Mouse (Mus musculus) intestine, embryonic 14.5 days (tissue): ENCODE data around the gene Plxna1. TPM values are rescaled to one million over a fixed set of nuclear protein-coding genes. Genes with fewer than 3 reads are reported as not detected.
A peak's percentile ranks its signal among the peaks of the same experiment; 100 is the strongest.

ENCODE experiments used
- ATAC-seq: fragments of 200-750 bp; cut with Nextera tagmentation; replicated peaks from 2 replicates; pipeline ENCODE4 v1.8.0; 2017; ENCODE audit warnings: low read depth, moderate number of reproducible peaks, moderate TSS enrichment, moderate library complexity; ENCODE audit not compliant: low FRiP score, low TSS enrichment
- DNase-seq: peaks from one replicate; pipeline ENCODE4 v3.0.0-alpha.2; 2018; ENCODE audit warnings: low spot score
- H3K27ac ChIP-seq: fragments of 300-500 bp; sonication (generic); 2 replicates; pipeline ENCODE4 v1.5.1; 2014; ENCODE audit warnings: low read depth, mild to moderate bottlenecking, control low read depth
- H3K27me3 ChIP-seq: fragments of 300-500 bp; sonication (generic); replicated peaks from 2 replicates; pipeline ENCODE4 v1.6.1; 2014; ENCODE audit warnings: low read length, control low read depth; ENCODE audit not compliant: control insufficient read depth, insufficient read depth
- H3K36me3 ChIP-seq: fragments of 300-500 bp; sonication (generic); 2 replicates; pipeline ENCODE4 v1.6.1; 2014; ENCODE audit warnings: low read length, control low read depth; ENCODE audit not compliant: control insufficient read depth, insufficient read depth
- H3K4me1 ChIP-seq: fragments of 300-500 bp; sonication (generic); replicated peaks from 2 replicates; pipeline ENCODE4 v1.6.1; 2014; ENCODE audit warnings: low read length, control low read depth, mixed read lengths; ENCODE audit not compliant: control insufficient read depth, insufficient read depth
- H3K4me2 ChIP-seq: fragments of 300-500 bp; sonication (generic); 2 replicates; pipeline ENCODE4 v1.6.1; 2014; ENCODE audit warnings: low read length
- H3K4me3 ChIP-seq: fragments of 300-500 bp; sonication (generic); 2 replicates; pipeline ENCODE4 v1.5.1; 2014; ENCODE audit warnings: low read depth, low read length, control low read depth, mixed read lengths
- H3K9ac ChIP-seq: fragments of 300-500 bp; sonication (generic); 2 replicates; pipeline ENCODE4 v1.6.1; 2014; ENCODE audit warnings: mild to moderate bottlenecking, low read length
- H3K9me3 ChIP-seq: fragments of 300-500 bp; sonication (generic); 2 replicates; pipeline ENCODE4 v1.6.1; 2016; ENCODE audit warnings: low read length, control low read depth; ENCODE audit not compliant: control insufficient read depth
- WGBS: fragments of 180-500 bp; shearing (Covaris S2); extraction: QIAGEN DNeasy Blood & Tissue Kit; methylation state at CpG from one replicate; pipeline ENCODE4 v1.1.7; 2014; 5-methylcytosine and 5-hydroxymethylcytosine counted together
- polyA plus RNA-seq: library from polyadenylated mRNA; unstranded; fragments of >200 nt; fragmentation: Nextera tagmentation; extraction: Ambion mirVana; gene quantifications from 2 replicates; pipeline ENCODE4 v1.2.1, GENCODE M21; 2014

Gene Plxna1
- polyA plus RNA-seq, 1 experiment from 2014 or later, result 20.6 TPM

DNA sequence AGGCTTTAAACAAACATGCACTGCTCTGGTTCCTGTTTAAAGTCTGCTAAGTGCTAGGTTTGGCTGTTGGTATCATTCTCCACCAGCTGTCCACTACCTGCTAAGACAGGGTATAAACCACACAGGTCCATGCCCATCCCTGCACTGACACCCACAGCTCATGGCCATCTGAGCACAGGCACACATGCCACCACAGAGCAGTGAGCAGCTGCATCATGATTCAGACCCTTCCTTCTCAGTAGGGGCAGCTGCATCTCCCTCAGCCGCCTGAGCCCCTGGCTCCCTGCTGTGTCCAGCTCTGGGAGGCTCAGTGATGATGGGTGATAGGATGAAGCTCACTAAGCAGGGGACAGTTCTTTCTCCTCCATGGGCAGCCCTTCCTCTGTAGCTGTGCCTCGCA, 15.8 kb upstream of the Plxna1 start:
- no peak overlapping the region for H3K4me2 ChIP-seq
- no peak overlapping the region for H3K9ac ChIP-seq
- H3K9me3 ChIP-seq, result no peaks in the 10 kb centered on the region
- no peaks in the 10 kb centered on the region for H3K4me1 ChIP-seq
- no peak for ATAC-seq
- no peak overlapping the region for H3K4me3 ChIP-seq
- WGBS, result 79% methylated on average over 2 of the region's 2 CpGs
- no peak overlapping the region for H3K27ac ChIP-seq
- H3K27me3 ChIP-seq, result no peaks in the 10 kb centered on the region
- H3K36me3 ChIP-seq, result no peaks in the 10 kb centered on the region
- DNase-seq, result no peak

DNA sequence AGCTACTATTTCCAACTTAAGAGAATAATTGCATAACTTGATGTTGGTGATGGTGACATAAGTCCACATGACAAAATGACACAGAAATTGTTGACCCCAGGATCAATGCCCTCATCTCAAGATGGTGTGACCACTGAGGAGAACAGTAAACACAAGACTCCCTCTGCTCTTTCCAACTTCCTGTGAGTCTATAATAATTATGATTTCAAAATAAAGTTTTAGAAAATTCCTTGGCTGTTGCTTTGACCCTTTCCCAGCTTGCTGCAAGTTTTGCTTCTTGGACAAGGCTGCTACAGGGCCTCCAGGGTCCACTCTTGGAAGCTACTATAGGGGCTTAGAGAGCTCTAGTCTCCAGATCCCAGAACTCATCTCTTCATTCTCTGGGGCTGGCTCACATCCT, 6.4 kb upstream of the Plxna1 start:
- H3K4me1 ChIP-seq, result no peaks in the 10 kb centered on the region

DNA sequence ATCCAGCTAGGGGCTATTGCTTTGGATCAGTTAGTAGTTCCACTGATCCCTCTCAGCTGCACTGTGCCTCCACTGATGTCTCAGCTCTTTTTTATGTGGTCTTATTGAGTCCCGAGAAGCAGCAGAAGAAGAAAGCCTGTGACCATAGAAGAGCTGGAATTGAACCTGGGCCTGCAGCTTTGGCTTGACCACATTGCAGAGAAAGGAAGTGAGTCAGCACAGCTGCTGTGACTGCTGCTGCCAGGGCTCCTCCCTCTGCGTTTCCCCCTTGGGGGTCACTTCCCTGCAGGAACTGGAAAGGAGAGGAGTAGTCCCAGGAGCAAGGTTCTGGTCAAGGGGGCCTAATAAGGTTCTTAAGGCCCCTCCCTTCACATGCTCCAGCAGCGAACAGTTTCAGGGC, 1.9 kb upstream of the Plxna1 start:
- Histone ChIP-seq H3K36me3 (no peaks in the 10 kb centered on the region), H3K4me2 (no peak overlapping the region), H3K9ac (no peak overlapping the region), H3K27ac (no peak overlapping the region), H3K4me1 (peaks cover 18% of the 10 kb centered on the region), H3K4me3 (no peak overlapping the region), H3K27me3 (peaks cover 8% of the 10 kb centered on the region; the same call in 1 of the 2 replicates), H3K9me3 (0 out of 2 replicates have a peak, but pooled peaks cover 3% of the 10 kb centered on the region)
- WGBS, result 61% methylated on average over 3 of the region's 3 CpGs
- ATAC-seq, result no peak
- no peak for DNase-seq

More for the DNA sequence above, 6.4 kb upstream of the Plxna1 start:
- Histone ChIP-seq H3K27ac (no peak overlapping the region), H3K9ac (no peak overlapping the region), H3K36me3 (no peaks in the 10 kb centered on the region), H3K4me3 (no peak overlapping the region), H3K27me3 (no peaks in the 10 kb centered on the region), H3K9me3 (0 out of 2 replicates have a peak, but pooled peaks cover 3% of the 10 kb centered on the region), H3K4me2 (no peak overlapping the region)
- DNase-seq (no peak), ATAC-seq (no peak)

DNA sequence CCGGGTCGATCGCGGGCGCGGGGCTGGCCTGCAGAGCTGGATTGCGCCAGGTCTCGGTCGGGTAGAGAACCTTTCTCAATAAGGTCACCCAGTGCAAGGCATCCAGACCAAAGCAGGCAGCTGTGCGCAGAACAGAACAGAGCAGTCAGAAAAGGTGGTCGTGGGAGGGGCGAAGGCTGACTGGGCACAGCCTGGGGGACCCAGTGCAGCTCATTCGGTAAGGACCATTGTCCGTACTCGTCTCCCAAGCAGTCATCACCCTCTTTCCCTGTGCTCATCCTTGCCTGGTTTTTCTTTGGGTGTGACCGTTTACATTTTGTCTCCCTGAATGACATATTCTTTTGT, 659 bp upstream of the Plxna1 start:
- Histone ChIP-seq H3K4me3 (peak overlapping the region; percentile 95), H3K27me3 (peaks cover 8% of the 10 kb centered on the region; the same call in 1 of the 2 replicates), H3K9me3 (0 out of 2 replicates have a peak, but pooled peaks cover 3% of the 10 kb centered on the region), H3K4me2 (peak overlapping the region; percentile 99), H3K9ac (peak overlapping the region; percentile 32), H3K4me1 (peaks cover 27% of the 10 kb centered on the region), H3K36me3 (no peaks in the 10 kb centered on the region), H3K27ac (no peak overlapping the region)
- WGBS, result 6% methylated on average over 16 of the region's 16 CpGs
- DNase-seq (no peak), ATAC-seq (no peak)

DNA sequence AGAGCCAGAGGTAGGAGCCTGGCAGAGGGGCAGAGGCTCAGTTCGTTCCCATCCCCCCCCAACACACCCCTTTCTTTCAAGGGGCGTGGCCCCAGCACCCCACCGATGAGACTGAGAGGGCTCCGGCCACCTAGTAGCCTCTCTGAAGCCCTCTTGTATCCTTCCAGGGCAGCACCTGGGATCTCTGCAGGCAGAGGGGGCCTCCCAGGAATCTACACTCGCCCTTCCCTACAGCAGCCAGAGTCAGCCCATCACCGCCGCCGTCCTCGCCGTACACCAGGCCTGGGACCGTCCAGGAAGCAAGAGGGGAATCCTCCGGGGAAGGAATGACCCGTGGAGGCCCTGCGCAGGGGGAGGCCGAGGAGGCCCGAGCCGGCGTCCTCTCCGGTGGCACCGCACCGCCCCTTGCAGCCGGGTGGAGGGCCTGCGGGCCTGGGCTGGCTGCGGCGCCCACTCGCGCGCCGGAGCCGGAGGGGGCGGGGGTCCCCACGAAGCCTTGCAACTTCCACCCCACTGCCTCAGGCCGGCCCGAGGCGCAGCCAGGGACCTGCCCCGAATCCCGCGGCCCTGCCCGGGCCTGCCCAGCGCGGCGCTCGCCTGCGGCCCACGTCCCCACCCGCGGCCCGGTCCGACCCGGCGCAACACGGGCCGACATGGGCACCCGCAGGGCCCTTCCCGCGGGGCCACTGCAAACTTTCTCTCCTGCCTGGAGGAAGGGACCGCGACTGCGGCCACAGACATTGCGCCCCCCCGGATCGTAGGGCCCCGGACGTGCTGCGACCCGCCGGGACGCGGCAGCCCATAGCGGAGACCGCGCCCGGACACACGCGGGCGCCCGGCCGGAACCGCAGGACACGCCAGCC, 771 bp downstream of the Plxna1 start:
- under 1% methylated on average over 69 of the region's 80 CpGs for WGBS
- peak overlapping the region; percentile 95 for H3K4me3 ChIP-seq
- peak; percentile 50 for ATAC-seq

DNA sequence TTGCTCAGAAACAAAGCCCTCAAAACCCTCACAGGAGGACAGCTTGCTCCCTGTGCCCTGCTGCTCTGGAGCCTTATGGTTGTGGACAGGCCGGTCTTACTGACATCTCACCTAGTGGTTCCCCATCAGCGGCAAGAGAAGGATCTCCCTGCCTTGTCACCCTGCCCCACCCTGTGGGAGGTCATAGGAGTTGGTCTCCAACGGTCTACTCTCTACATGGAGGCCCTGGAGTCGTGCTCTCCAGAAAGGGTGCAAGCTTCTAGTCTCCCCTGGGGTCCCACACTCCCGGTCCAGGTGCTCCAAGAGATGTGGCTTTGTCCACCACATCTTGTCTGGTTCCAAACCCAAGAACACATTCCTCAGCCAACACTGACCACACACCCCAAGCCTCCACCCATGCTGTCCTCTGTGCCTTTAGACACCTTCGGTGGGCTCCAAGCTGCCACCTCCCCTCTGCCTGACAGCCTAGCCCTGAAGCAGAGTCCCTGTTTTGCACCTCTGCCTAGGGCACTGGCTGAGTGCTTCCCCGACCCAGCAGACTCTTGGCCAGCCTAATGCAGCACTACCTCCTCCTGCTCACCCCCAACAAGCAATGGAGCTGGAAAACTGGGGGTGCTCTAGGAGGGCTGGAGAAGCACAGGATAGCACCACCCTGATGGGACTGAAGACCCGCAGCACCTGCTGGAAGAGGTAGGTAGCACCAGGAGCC, 1.6 kb downstream of the Plxna1 start:
- WGBS, result 56% methylated on average over 8 of the region's 8 CpGs
- ATAC-seq (peak; percentile 34), DNase-seq (no peak)
- Histone ChIP-seq H3K36me3 (peaks cover 5% of the 10 kb centered on the region; the same call in 1 of the 2 replicates), H3K9ac (peak overlapping the region; percentile 93), H3K9me3 (no peaks in the 10 kb centered on the region), H3K4me1 (peaks cover 27% of the 10 kb centered on the region), H3K27ac (no peak overlapping the region), H3K27me3 (peaks cover 8% of the 10 kb centered on the region; the same call in 1 of the 2 replicates), H3K4me2 (peak overlapping the region; percentile 99), H3K4me3 (peak overlapping the region; percentile 95)

More for the DNA sequence above, 771 bp downstream of the Plxna1 start:
- Histone ChIP-seq H3K9me3 (no peaks in the 10 kb centered on the region), H3K27ac (peak overlapping the region; percentile 57), H3K4me1 (peaks cover 27% of the 10 kb centered on the region), H3K4me2 (peak overlapping the region; percentile 99), H3K36me3 (no peaks in the 10 kb centered on the region), H3K9ac (peak overlapping the region; percentile 93), H3K27me3 (peaks cover 8% of the 10 kb centered on the region; the same call in 1 of the 2 replicates)
- DNase-seq, result peak; percentile 77

DNA sequence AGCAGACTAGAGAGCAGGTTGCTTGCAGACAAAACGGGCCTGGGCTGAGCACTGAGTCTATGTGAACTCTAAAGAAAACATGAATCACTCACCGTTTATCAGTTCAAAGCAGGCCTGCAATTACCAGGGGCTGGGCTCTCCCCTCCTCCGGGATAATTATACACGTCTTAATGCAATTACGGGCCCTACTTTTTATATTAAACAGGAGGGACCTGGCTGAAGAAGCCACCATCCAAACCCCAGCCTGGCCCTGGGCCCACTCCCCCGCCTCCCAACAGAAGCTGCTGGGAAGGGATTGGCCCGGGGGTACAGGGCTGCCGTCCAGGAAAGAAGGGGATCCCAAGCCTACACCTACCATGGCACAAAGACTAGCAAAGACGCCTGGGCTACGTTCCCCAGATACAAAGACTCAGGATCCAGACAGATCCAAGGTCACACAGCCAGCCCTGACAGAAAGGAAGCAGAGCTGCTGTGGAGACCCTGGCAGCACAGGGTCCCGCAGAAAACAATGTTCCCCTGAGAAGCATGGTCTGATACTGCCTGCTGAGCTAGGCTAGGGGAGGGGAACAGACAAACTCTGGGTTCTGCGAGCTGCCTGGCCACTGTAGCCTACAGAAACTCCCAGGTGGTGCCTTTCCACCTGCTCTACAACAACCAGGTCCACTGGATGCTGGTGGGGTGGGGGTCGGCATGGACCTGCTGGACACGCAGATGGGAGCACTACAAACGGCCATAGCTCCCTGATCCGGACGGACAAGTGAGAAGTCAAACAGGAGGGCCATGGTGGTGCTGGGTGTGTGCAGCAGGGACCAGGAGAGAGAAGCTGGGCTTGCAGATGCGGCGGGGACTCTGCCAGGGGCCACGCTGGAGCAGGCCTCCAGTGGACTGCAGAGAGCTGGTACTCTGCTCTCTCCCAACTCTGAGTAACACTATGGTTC, 2.4 kb downstream of the Plxna1 start:
- WGBS, result 49% methylated on average over 20 of the region's 20 CpGs
- Histone ChIP-seq H3K4me3 (no peak overlapping the region), H3K4me2 (peak overlapping the region; percentile 99), H3K9me3 (no peaks in the 10 kb centered on the region), H3K4me1 (peaks cover 27% of the 10 kb centered on the region), H3K9ac (no peak overlapping the region), H3K27me3 (peaks cover 8% of the 10 kb centered on the region; the same call in 1 of the 2 replicates), H3K27ac (no peak overlapping the region), H3K36me3 (peaks cover 8% of the 10 kb centered on the region; the same call in 1 of the 2 replicates)
- no peak for ATAC-seq
- DNase-seq, result no peak

DNA sequence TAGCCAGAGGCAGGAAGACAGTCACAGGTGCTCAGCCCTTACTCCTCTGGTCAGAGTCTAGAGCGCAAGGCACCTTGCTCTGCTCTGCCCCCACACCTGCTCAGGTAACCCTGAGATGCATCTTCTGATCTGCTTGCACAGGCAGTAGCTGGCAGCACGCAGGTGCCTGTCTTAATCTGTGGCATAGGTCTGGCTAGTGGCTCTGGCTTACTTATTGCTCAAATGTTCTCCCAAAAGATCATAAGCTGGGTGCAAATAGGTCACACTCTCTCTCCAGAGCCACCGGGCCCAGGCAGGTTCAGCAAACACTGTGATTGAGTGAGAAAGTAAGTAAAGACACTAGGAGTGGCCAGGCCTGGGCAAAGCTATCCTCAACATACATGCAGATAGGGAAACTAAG, 3.2 kb downstream of the Plxna1 start:
- Histone ChIP-seq H3K9me3 (no peaks in the 10 kb centered on the region), H3K4me3 (no peak overlapping the region), H3K27me3 (peaks cover 8% of the 10 kb centered on the region; the same call in 1 of the 2 replicates), H3K4me1 (peaks cover 29% of the 10 kb centered on the region), H3K9ac (no peak overlapping the region), H3K36me3 (peaks cover 14% of the 10 kb centered on the region), H3K4me2 (no peak overlapping the region), H3K27ac (no peak overlapping the region)
- 76% methylated on average over 3 of the region's 3 CpGs for WGBS
- DNase-seq, result no peak
- no peak for ATAC-seq
